Mouse (Mus musculus): Measurements from ENCODE around the gene Gjb1. TPM values are rescaled to one million over a fixed set of nuclear protein-coding genes. Genes with fewer than 3 reads are reported as not detected.
A peak's percentile ranks its signal among the peaks of the same experiment; 100 is the strongest.

Gene Gjb1
- total and polyA plus RNA-seq, 2 experiments from 2014 or later = 2.1 to 2.4 TPM

DNA sequence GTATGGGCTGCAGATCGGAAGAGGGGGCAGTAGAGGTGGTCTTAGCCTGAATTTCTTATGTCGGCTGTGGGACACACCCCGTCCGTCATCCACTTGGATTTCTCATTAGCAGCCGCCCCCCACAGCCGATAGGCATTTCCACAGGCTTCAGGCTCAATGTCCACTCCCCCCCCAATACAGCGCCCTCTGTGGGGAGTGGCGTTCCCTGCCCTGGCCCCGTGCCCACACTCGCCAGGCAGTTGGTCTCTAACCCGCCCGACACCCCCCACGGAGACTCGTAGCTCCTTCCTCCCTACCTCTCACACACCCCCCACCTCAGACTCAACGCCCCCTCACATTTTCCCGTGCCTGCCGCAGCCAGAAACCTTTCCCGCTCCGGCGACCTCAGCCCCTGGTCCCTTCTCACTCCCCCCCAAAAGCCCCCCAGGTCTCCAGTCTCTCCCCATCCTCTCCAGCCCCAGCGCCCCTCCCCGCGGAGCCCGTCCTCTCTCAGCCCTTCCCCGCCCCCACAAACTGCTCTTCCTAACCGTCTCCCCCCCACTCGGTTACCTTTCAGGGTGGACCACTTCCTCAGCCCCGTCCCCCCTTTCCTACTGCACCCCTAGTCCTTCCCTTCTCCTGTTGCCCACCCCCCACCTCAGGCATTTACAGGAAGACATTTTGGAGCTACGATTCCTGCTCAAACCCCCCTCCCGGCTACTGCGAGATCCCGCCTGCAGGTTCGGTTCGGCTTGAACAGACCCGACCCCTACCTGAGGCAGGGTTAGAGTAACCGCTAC lies 43.0 kb downstream of the Gjb1 start:
- Histone ChIP-seq H3K4me3 (ENCODE audit: low read depth, low read length) (peak overlapping the region; percentile 56), H3K4me2 (ENCODE audit: low read depth) (peak overlapping the region; percentile 57), H3K27ac (ENCODE audit: low read depth, low read length) (peak overlapping the region; percentile 86), H3K27me3 (ENCODE audit: insufficient read depth, low read length) (no peaks in the 10 kb centered on the region), H3K9me3 (ENCODE audit: low read length) (no peaks in the 10 kb centered on the region), H3K4me1 (ENCODE audit: insufficient read depth) (no peaks in the 10 kb centered on the region), H3K9ac (peak overlapping the region; percentile 67), H3K36me3 (ENCODE audit: insufficient read depth) (peaks cover 4% of the 10 kb centered on the region; the same call in 1 of the 2 replicates)
- TF ChIP-seq CTCF (IDR thresholded peaks at IDR 0.05; ENCODE audit: low read depth) = peak; percentile 47
- ATAC-seq (peak; percentile 23), DNase-seq (peak; percentile 32)
- 37% methylated on average over 35 of the region's 36 CpGs for WGBS

DNA sequence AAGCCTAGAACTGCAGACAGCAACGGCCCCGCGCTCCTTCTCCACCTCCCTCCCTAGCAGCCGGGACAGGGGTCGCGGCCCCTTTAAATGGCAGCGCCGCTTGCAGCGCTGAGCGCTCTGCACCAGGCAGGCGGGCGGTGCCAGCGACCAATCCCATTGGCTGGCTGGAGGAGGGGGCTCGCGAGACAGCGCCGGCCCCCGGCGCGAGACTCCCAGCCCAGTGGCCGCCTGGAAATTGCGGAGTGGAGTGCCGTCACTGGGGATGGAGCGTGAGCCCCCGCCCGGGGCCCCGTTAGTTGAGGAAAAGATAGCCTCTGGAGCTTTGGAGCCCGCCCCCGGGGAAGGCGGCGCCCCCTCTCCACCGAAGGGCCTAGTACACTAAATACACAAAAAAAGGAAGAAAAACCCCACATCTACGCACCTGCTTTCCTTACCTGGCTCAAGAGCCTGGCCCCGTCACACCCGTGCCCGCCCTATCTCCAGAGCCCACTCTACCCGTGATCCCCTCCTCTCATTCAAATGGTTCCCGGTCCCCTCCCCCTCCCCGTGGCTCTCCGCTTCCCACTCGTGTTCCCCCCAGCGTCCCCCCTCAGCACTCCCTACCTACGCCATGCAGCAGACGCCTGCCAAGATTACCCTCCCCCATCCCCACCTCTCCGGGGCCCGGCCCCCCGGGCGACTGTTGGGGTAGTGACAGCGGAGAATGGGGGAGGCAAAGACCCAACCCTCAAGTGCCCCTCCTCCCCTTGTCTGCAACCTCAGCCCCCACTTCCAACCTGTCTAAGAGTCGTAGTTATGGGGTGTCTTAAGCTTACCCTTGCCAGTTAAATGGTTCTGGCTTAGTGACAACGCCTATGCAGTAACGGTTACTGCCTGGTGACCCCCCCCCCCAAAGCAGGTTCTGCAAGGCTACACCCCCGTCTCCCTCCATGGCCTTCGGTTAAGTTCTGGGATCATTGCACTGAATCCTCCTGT lies 43.8 kb downstream of the Gjb1 start:
- peak overlapping the region; percentile 67 for H3K9ac ChIP-seq
- no peak for TF ChIP-seq CTCF (IDR thresholded peaks at IDR 0.05; ENCODE audit: low read depth)
- ATAC-seq (peak; percentile 98), DNase-seq (peak; percentile 92)
- H3K4me1 ChIP-seq (ENCODE audit: insufficient read depth) = no peaks in the 10 kb centered on the region
- peak overlapping the region; percentile 56 for H3K4me3 ChIP-seq (ENCODE audit: low read depth, low read length)
- H3K27me3 ChIP-seq (ENCODE audit: insufficient read depth, low read length) = no peaks in the 10 kb centered on the region
- 26% methylated on average over 54 of the region's 54 CpGs for WGBS
- peaks cover 4% of the 10 kb centered on the region; the same call in 1 of the 2 replicates for H3K36me3 ChIP-seq (ENCODE audit: insufficient read depth)
- no peaks in the 10 kb centered on the region for H3K9me3 ChIP-seq (ENCODE audit: low read length)
- H3K4me2 ChIP-seq (ENCODE audit: low read depth) = peak overlapping the region; percentile 57
- H3K27ac ChIP-seq (ENCODE audit: low read depth, low read length) = peak overlapping the region; percentile 86

DNA sequence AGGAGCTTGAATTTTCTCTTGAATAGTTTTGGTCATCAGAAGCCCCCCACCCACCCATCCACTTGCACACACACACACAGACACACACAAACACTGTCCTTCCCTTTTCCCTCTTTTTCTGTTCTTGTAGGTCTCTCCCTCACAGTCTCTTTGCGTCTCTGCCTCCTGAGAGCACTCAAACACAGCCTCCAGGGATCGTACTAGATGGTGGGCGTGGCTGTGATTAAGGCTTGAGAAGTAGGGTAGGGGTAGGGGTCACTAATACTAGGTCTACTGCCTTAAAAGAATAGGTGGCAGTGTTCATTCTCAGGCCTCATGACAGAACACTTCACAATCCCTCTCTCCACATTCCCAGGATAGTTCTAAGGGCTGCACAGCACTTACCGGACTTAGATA lies 44.5 kb downstream of the Gjb1 start, which contains the start of gene Zmym3:
TSS of gene Zmym3 (minus strand) at position 150 of the 396 bp plus-strand sequence.
- H3K4me2 ChIP-seq (ENCODE audit: low read depth) = peak within 1 kb of the TSS; percentile 52
- WGBS = 26% methylated on average over 4 of the region's 4 CpGs
- DNase-seq (peak; percentile 16), ATAC-seq (no peak)
- H3K9ac ChIP-seq = peak within 1 kb of the TSS; percentile 67
- H3K36me3 ChIP-seq (ENCODE audit: insufficient read depth) = peaks cover under 1% of the 10 kb centered on the region; the same call in 1 of the 2 replicates
- TF ChIP-seq CTCF (IDR thresholded peaks at IDR 0.05; ENCODE audit: low read depth) = no peak
- peak within 1 kb of the TSS; percentile 56 for H3K4me3 ChIP-seq (ENCODE audit: low read depth, low read length)
- H3K4me1 ChIP-seq (ENCODE audit: insufficient read depth) = no peaks in the 10 kb centered on the region
- no peaks in the 10 kb centered on the region for H3K9me3 ChIP-seq (ENCODE audit: low read length)
- H3K27ac ChIP-seq (ENCODE audit: low read depth, low read length) = peak within 1 kb of the TSS; percentile 86
- H3K27me3 ChIP-seq (ENCODE audit: insufficient read depth, low read length) = no peaks in the 10 kb centered on the region

DNA sequence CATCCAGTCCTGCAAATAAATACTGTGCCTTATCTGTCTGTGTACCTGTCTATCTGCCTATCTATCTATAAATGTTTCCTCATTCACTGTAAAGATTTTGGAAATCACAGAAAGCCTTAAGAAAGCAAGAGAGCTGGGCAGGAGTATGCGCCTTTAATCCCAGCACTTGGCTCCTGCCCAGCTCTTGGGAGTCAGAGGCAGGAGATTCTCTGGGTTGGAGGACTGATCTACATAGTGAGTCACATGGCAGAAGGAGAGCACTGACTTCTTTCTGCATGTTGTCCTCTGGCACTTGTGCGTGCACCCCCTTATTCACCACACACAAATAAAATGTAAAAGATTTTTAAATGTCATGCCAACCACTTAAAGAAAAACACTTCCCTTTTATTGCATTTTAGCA lies 47.3 kb downstream of the Gjb1 start:
- Histone ChIP-seq H3K36me3 (ENCODE audit: insufficient read depth) (no peaks in the 10 kb centered on the region), H3K4me3 (ENCODE audit: low read depth, low read length) (no peak overlapping the region), H3K4me2 (ENCODE audit: low read depth) (no peak overlapping the region), H3K4me1 (ENCODE audit: insufficient read depth) (peaks cover 1% of the 10 kb centered on the region; the same call in 1 of the 2 replicates), H3K9ac (no peak overlapping the region), H3K27ac (ENCODE audit: low read depth, low read length) (no peak overlapping the region), H3K27me3 (ENCODE audit: insufficient read depth, low read length) (no peaks in the 10 kb centered on the region), H3K9me3 (ENCODE audit: low read length) (no peaks in the 10 kb centered on the region)
- TF ChIP-seq CTCF (IDR thresholded peaks at IDR 0.05; ENCODE audit: low read depth) = no peak
- ATAC-seq = no peak
- no peak for DNase-seq
- 76% methylated on average over 2 of the region's 2 CpGs for WGBS

DNA sequence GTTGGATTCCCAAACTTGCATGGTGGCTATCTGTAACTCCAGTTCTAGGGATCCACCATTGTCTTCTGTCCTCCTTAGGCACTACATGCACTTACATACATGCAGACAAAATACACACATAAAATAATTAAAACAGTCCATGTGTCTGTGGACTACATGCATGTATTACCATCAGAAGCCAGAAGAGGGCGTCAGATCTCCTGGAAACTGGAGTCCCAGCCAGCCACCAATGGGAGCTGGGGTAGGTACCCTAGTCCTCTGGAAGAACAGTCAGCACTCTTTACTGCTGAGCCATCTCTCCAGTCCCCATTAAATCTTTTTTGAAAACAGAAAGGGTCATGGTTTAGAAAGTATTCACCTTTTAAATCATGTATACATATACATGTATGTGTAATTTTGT lies 51.6 kb downstream of the Gjb1 start:
- no peaks in the 10 kb centered on the region for H3K36me3 ChIP-seq (ENCODE audit: insufficient read depth)
- H3K4me1 ChIP-seq (ENCODE audit: insufficient read depth) = peaks cover 5% of the 10 kb centered on the region; the same call in 1 of the 2 replicates
- no peaks in the 10 kb centered on the region for H3K9me3 ChIP-seq (ENCODE audit: low read length)
- no peak overlapping the region for H3K4me2 ChIP-seq (ENCODE audit: low read depth)
- H3K9ac ChIP-seq = no peak overlapping the region
- no peak overlapping the region; the same call in 1 of the 2 replicates for H3K27ac ChIP-seq (ENCODE audit: low read depth, low read length)
- 0% methylated on average over 1 of the region's 1 CpGs for WGBS
- no peak overlapping the region for H3K4me3 ChIP-seq (ENCODE audit: low read depth, low read length)
- DNase-seq (no peak), ATAC-seq (no peak)
- TF ChIP-seq CTCF (IDR thresholded peaks at IDR 0.05; ENCODE audit: low read depth) = 0 out of 2 replicates have a peak, but pooled peaks have one; percentile 18
- H3K27me3 ChIP-seq (ENCODE audit: insufficient read depth, low read length) = no peaks in the 10 kb centered on the region

DNA sequence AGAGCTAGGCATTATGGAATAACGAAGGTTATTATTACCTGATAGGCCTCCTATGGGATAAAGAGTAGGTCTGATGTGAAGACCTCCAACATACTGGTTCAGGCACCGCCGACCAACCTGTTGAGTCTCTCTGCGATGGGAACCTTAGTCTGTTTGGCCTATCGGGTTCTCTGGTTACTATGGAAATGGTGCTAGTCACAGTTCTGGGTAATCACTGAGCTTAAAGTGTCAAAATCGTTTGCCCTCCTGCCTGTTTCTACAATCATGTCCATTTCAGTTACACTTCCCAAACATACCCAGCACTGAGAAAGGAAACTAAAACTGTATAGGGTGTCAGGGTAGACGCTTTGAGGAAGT lies 52.6 kb downstream of the Gjb1 start:
- no peaks in the 10 kb centered on the region for H3K27me3 ChIP-seq (ENCODE audit: insufficient read depth, low read length)
- TF ChIP-seq CTCF (IDR thresholded peaks at IDR 0.05; ENCODE audit: low read depth) = no peak
- WGBS = 34% methylated on average over 7 of the region's 7 CpGs
- H3K27ac ChIP-seq (ENCODE audit: low read depth, low read length) = peak overlapping the region; percentile 93
- peaks cover 5% of the 10 kb centered on the region; the same call in 1 of the 2 replicates for H3K4me1 ChIP-seq (ENCODE audit: insufficient read depth)
- H3K36me3 ChIP-seq (ENCODE audit: insufficient read depth) = no peaks in the 10 kb centered on the region
- no peak for DNase-seq
- peak overlapping the region; percentile 44 for H3K9ac ChIP-seq
- no peaks in the 10 kb centered on the region for H3K9me3 ChIP-seq (ENCODE audit: low read length)
- H3K4me3 ChIP-seq (ENCODE audit: low read depth, low read length) = peak overlapping the region; percentile 55
- peak overlapping the region; percentile 41 for H3K4me2 ChIP-seq (ENCODE audit: low read depth)
- peak; percentile 8 for ATAC-seq

Data from forebrain, postnatal 0 days (tissue).